Mouse (Mus musculus): ENCODE measurements around the gene Slx1b.

DNA sequence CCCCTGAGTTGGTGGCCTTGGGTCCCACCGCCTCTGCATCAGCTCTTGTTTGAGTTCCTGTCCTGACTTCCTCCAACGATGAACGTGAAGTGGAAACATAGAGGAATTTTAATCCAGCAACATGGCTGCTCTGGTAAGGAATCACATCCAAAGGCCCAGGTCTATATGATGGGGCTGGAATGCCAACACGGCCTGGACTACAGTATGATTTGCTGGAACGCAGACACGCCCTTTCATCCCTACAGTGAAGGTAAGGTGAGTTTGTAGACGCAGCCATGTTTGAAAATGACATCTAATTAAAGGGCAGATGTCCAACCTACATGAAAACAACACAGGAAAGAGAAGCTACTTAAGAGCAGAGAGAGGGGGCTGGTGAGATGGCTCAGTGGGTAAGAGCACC is 1.8 kb downstream of the Slx1b start:
- TF ChIP-seq CTCF (IDR thresholded peaks at IDR 0.05; ENCODE audit: control insufficient read depth, insufficient read depth, insufficient replicate concordance, low read depth, low read length) (no peak), POLR2A (IDR thresholded peaks at IDR 0.05; ENCODE audit: control insufficient read depth, low read depth, low read length) (no peak)

All from testis, adult 2 months (tissue).